Mouse (Mus musculus) right cerebral cortex, postnatal 36 days (tissue): ENCODE measurements around the gene Hrh1.
"Not testable (repeated sequence)": the region's sequence is repeated elsewhere in the genome, so short reads cannot be mapped to it uniquely, and the experiment has no call there.

ENCODE experiments used
- DNase-seq, 2 experiments: peaks; one replicate each; pipeline ENCODE4 v3.0.0; 2022; ENCODE audit warnings: low spot score in 2 of 2, mixed read lengths in 1 of 2

Hrh1 gene

DNA sequence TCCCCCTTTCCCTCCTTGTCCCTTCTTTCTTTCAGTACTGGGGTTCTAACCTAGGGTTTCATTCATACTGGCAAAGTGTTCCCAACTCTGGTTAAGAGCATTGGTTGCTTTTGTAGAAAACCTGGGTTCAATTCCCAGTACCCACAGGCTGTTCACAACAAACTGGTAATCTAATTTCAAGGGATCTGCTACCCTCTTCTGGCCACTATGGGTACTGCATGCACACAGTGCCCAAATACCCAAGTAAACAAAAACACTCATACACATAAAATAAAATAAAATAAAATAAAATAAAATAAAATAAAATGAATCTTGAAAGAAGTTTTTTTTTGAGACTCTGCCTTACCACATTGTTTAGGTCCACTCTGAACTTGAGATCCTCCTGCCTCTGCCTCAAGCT is 63.8 kb downstream of the Hrh1 start:
- no peak for DNase-seq

DNA sequence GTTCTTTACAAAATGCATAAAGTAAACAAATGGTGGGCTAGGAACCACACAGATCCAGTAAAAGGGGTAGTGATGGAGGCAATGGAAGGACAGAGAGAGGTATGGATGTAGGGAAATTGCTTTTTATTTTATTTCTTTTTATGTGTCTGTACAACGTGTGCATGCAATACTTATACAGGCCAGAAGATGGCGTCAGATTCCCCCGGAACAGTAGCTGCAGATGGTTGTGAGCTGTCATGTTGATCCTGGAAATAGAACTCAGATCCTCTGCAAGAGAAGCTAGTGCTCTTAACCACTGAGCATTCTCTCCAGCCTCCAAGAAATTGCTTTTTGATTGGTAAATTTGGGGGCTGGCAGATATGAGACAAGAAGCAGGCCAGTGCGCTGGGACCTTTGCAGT is 65.0 kb downstream of the Hrh1 start:
- DNase-seq: no peak

DNA sequence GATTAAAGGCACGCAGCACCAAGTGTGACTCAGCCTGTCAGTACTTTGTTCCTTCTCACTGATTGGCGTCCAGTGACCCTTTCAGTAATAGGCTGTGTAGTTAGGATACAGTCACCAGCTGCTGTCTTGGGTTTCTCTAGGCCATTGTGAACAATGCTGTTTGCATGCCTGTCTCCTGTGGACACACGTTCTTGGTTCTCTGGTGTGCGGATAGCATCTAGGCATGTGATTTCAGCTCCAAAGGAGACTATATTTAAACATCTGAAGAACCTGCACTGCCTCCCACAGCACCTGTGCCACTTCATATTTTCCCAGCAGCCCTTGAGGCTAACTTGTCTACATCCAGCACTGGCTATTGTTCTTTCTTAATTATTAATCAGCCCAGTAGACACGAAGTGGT is 75.8 kb downstream of the Hrh1 start:
- no peak for DNase-seq

DNA sequence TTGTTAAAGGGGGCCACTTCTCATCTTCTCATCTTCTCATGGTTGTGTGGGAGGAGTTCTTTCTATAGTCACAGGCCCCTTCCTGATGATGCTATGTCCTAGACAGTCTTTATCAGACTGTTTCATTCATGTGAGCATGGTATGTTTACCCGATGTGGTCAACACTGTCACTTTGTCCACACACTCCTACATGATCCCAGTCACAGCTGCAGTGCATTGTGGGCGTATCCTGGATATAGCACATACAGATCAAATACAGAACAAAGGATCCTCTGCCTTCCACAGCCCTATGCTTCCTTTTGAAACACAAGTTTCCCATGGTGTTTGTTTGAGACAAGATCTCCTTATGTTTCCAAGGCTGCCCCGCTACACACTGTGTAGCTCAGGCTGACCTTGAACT is 76.3 kb downstream of the Hrh1 start:
- DNase-seq: no peak

DNA sequence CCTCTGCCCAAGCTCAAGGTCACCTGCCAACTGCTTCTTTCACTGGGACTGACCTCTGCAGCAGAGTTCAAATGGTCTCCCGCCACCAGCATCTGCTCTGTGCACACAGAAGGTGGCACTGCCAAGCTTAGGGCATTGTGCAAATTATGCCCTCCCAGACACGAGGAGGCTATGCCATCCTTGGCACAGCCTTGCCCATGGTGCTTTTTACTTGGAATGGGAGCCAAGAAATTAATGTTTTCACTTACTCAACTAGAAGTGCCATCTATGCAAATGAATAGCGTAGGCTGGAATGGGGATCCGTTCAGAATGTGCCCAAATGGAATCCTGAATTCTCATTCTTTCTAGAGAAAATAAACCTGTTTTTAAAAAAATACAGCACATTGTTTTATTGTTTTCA is 77.2 kb downstream of the Hrh1 start:
- no peak for DNase-seq

DNA sequence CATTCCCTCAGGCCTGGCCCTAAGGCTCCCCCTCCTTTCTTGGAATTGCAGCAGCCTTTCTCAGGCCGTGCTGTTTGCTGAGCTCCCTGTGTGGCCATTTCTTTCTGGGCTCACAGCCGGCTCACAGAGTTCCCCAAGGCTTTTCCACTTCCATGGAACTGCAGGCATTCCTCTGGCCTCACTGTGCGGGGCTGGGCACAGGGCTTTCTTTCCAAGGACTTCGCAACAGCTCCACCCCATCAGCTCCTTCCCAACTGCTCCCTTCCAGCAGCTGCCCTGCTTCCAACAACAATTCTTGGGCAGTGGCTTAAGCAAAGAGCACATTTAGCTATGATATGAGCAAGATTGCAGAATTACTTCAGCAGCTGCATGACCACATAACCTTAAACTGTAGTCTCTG is 81.0 kb downstream of the Hrh1 start:
- no peak for DNase-seq

DNA sequence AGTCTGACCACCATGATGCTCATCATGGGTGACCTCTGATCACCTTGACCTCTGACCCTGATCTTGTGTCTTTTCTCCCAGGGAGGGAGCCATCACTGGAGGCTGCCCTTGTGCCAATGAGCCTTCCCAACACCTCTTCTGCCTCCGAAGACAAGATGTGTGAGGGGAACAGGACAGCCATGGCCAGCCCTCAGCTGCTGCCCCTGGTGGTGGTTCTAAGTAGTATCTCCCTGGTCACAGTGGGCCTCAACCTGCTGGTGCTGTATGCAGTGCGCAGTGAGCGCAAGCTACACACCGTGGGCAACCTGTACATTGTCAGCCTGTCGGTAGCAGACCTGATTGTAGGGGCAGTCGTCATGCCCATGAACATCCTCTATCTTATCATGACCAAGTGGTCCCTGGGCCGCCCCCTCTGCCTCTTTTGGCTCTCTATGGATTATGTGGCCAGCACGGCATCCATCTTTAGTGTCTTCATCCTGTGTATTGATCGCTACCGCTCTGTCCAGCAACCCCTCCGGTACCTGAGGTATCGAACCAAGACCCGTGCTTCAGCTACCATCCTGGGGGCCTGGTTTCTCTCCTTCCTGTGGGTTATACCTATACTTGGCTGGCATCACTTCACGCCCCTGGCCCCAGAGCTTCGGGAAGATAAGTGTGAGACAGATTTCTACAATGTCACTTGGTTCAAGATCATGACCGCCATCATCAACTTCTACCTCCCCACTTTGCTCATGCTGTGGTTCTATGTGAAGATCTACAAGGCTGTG is 82.1 kb downstream of the Hrh1 start:
- no peak for DNase-seq

DNA sequence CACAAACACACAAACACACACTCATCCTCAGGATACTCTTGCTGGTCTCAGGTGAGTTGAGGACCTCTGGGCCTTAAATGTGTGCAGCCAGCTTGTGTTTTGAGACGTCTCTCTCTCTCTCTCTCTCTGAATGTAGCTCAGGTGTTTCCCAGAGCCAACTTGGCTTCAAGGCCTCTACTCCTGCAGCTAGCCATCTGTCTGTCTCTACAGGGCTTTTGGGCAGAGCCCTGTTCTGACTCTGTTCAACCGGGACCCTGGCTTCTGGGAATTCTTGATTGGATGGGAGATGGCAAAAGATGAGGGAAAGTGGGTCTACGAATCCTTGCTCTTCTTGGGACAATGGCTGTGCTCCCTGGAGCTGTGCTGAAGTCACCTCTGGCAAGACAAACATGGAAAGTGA is 91.6 kb downstream of the Hrh1 start:
- no peak for DNase-seq

DNA sequence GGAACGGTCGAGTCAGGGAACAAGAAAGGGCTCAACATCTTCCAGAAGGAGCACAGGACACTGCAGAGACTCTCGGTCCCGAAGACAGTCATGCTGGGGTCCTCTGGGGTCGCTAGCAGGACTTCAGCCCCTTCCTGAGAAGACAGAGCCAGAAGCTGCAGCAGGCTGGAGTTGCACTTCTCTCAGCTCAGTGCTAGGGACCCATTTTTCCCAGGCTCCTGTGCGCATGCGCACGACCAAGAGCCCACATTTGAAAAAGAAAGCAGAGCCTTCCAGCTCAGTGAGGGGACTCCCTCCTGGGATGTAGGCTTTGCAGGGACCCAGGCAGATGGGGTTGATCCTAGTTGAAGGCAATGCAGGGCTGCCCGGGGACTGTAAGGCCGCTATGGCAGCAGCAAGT is 94.9 kb downstream of the Hrh1 start:
- not testable (repeated sequence) for DNase-seq

DNA sequence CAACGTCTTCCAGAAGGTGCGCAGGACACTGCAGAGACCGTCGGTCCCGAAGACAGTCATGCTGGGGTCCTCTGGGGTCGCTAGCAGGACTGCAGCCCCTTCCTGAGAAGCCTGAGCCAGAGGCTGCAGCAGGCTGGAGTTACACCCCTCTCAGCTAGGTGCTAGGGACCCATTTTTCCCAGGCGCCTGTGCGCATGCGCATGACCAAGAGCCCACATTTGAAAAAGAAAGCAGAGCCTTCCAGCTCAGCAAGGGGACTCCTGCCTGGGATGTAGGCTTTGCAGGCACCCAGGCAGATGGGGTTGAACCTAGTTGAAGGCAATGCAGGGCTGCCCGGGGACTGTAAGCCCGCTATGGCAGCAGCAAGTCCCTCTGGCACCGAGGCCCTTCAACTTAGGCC is 97.3 kb downstream of the Hrh1 start:
- DNase-seq: not testable (repeated sequence)

DNA sequence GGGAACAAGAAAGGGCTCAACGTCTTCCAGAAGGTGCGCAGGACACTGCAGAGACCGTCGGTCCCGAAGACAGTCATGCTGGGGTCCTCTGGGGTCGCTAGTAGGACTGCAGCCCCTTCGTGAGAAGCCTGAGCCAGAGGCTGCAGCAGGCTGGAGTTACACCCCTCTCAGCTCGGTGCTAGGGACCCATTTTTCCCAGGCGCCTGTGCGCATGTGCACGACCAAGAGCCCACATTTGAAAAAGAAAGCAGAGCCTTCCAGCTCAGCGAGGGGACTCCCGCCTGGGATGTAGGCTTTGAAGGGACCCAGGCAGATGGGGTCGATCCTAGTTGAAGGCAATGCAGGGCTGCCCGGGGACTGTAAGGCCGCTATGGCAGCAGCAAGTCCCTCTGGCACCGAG is 116.3 kb downstream of the Hrh1 start:
- DNase-seq: not testable (repeated sequence)

DNA sequence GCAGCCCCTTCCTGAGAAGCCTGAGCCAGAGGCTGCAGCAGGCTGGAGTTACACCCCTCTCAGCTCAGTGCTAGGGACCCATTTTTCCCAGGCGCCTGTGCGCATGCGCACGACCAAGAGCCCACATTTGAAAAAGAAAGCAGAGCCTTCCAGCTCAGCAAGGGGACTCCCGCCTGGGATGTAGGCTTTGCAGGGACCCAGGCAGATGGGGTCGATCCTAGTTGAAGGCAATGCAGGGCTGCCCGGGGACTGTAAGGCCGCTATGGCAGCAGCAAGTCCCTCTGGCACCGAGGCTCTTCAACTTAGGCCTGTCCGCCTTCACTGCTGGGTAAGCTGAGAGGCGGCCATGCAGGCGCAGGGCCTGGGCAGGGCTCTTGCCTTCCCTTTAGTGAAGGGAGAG is 131.0 kb downstream of the Hrh1 start:
- DNase-seq: not testable (repeated sequence)
